Mouse (Mus musculus) olfactory bulb, adult 2 months (tissue): Measurements from ENCODE around the gene Cdk12.
A peak's percentile ranks its signal among the peaks of the same experiment; 100 is the strongest.

ENCODE experiments used
- CTCF ChIP-seq: fragments of 200-500 bp; IDR thresholded peaks from 2 replicates; pipeline ENCODE4 v1.5.1; 2012; ENCODE audit warnings: low read depth, mild to moderate bottlenecking, low read length, moderate library complexity; ENCODE audit not compliant: insufficient read depth
- POLR2A ChIP-seq: fragments of 200-500 bp; IDR thresholded peaks from 2 replicates; pipeline ENCODE4 v1.6.1; 2012; ENCODE audit warnings: mild to moderate bottlenecking, low read depth, low read length, moderate library complexity; ENCODE audit not compliant: insufficient read depth

- peak; percentile 75 for TF ChIP-seq POLR2A
- no peak for TF ChIP-seq CTCF
Measured at GRCm38 (mm10) chr11:98294188-98295012, 91.5 kb downstream of the Cdk12 start.
